Mouse (Mus musculus) lung, postnatal 0 days (tissue): ENCODE results near the gene Kif3a. TPM values are rescaled to one million over a fixed set of nuclear protein-coding genes. Genes with fewer than 3 reads are reported as not detected.
A peak's percentile ranks its signal among the peaks of the same experiment; 100 is the strongest.

Experiments used
- ATAC-seq: fragments of 200-750 bp; cut with Nextera tagmentation; 2 replicates; pipeline ENCODE4 v1.8.0; 2017; ENCODE audit warnings: moderate library complexity
- DNase-seq: peaks from one replicate; pipeline ENCODE4 v3.0.0-alpha.2; 2016; ENCODE audit warnings: low spot score
- H3K27ac ChIP-seq: fragments of 300-500 bp; sonication (generic); 2 replicates; pipeline ENCODE4 v1.5.1; 2014; ENCODE audit warnings: antibody characterized with exemption, mild to moderate bottlenecking, low read length, mixed read lengths
- H3K27me3 ChIP-seq: fragments of 300-500 bp; sonication (generic); replicated peaks from 2 replicates; pipeline ENCODE4 v1.6.1; 2014; ENCODE audit warnings: low read length, mixed read lengths; ENCODE audit not compliant: insufficient read depth
- H3K36me3 ChIP-seq: fragments of 300-500 bp; sonication (generic); 2 replicates; pipeline ENCODE4 v1.6.1; 2014; ENCODE audit warnings: low read length, mixed read lengths; ENCODE audit not compliant: insufficient read depth
- H3K4me1 ChIP-seq: fragments of 300-500 bp; sonication (generic); 2 replicates; pipeline ENCODE4 v1.6.1; 2014; ENCODE audit warnings: antibody characterized with exemption, low read depth, low read length, mixed read lengths; ENCODE audit not compliant: insufficient read depth
- H3K4me2 ChIP-seq: fragments of 300-500 bp; sonication (generic); replicated peaks from 2 replicates; pipeline ENCODE4 v1.6.1; 2014; ENCODE audit warnings: low read depth, mild to moderate bottlenecking, low read length, moderate library complexity, mixed read lengths
- H3K4me3 ChIP-seq: fragments of 300-500 bp; sonication (generic); 2 replicates; pipeline ENCODE4 v1.5.1; 2014; ENCODE audit warnings: low read depth, low read length
- H3K9ac ChIP-seq: fragments of 300-500 bp; sonication (generic); replicated peaks from 2 replicates; pipeline ENCODE4 v1.6.1; 2014; ENCODE audit warnings: low read depth, mild to moderate bottlenecking
- H3K9me3 ChIP-seq: fragments of 300-500 bp; sonication (generic); 2 replicates; pipeline ENCODE4 v1.6.1; 2016; ENCODE audit warnings: low read length, mixed read lengths
- CTCF ChIP-seq: IDR thresholded peaks from 2 replicates; pipeline ENCODE4 v1.5.1; 2016; ENCODE audit warnings: antibody characterized with exemption, mild to moderate bottlenecking
- EP300 ChIP-seq: IDR thresholded peaks from 2 replicates; pipeline ENCODE4 v1.6.1; 2016; ENCODE audit warnings: antibody characterized with exemption, mild to moderate bottlenecking, control low read depth
- WGBS: fragments of 180-500 bp; shearing (Covaris S2); extraction: QIAGEN DNeasy Blood & Tissue Kit; methylation state at CpG from one replicate; pipeline ENCODE4 v1.1.7; 2014; 5-methylcytosine and 5-hydroxymethylcytosine counted together
- polyA plus RNA-seq: library from polyadenylated mRNA; unstranded; fragments of >200 nt; fragmentation: Nextera tagmentation; extraction: Ambion mirVana; gene quantifications from 2 replicates; pipeline ENCODE4 v1.2.1, GENCODE M21; 2015

The Kif3a gene
- polyA plus RNA-seq, 1 experiment from 2014 or later = 39.9 TPM

DNA sequence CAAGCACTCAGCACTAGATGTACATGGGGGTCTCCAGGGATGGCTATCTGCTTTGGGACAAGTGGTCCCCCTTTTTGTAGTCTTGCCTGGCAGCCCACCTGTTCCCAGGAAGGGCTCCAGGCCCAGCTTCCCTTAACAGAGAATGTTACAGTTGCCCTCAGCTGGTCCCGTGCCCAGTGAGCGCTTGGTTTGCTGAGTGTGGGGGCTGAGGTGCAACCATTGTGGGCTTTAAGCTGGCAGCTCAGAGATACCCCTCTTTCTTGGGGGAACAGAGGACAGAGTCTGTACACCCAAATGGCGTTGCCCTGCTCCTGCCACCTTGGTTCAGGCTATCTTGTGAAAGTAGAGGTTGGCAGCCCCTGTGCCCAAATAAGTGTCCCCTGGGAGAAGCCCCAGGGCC, 26.8 kb upstream of the Kif3a start:
- no peaks in the 10 kb centered on the region for H3K4me1 ChIP-seq
- H3K4me3 ChIP-seq = no peak overlapping the region
- H3K36me3 ChIP-seq = peaks cover 3% of the 10 kb centered on the region; the same call in 1 of the 2 replicates
- H3K4me2 ChIP-seq = no peak overlapping the region
- no peak for ATAC-seq
- H3K27me3 ChIP-seq = no peaks in the 10 kb centered on the region
- DNase-seq = no peak
- no peak overlapping the region for H3K27ac ChIP-seq
- TF ChIP-seq EP300 (no peak), CTCF (no peak)
- WGBS = 93% methylated on average over 3 of the region's 3 CpGs
- no peaks in the 10 kb centered on the region for H3K9me3 ChIP-seq
- no peak overlapping the region for H3K9ac ChIP-seq

DNA sequence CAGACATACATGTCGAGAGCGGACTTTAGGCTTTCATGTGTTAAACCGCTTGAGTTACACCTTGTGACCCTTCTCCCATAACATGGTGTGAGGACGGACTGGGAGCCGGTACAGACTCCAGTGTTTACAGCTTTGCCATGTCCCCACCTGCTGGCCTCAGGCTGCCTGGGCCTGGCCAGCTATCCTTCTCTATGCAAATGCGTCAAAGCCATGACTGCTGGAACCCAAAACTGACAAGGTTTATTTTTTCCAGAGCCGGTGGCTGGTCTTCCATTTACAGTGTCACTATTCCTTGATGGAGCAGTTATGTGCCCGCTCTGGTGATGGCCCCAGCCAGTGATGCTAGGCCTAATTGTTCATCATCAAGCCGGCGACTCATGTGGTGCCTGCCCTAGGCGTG, 26.0 kb upstream of the Kif3a start:
- DNase-seq = no peak
- ATAC-seq = no peak
- TF ChIP-seq CTCF = no peak
- TF ChIP-seq EP300 = no peak
- no peak overlapping the region for H3K27ac ChIP-seq
- no peaks in the 10 kb centered on the region for H3K9me3 ChIP-seq
- H3K27me3 ChIP-seq = no peaks in the 10 kb centered on the region
- H3K9ac ChIP-seq = no peak overlapping the region
- peaks cover 2% of the 10 kb centered on the region; the same call in 1 of the 2 replicates for H3K36me3 ChIP-seq
- H3K4me1 ChIP-seq = no peaks in the 10 kb centered on the region
- 81% methylated on average over 11 of the region's 11 CpGs for WGBS
- H3K4me2 ChIP-seq = no peak overlapping the region
- no peak overlapping the region for H3K4me3 ChIP-seq

DNA sequence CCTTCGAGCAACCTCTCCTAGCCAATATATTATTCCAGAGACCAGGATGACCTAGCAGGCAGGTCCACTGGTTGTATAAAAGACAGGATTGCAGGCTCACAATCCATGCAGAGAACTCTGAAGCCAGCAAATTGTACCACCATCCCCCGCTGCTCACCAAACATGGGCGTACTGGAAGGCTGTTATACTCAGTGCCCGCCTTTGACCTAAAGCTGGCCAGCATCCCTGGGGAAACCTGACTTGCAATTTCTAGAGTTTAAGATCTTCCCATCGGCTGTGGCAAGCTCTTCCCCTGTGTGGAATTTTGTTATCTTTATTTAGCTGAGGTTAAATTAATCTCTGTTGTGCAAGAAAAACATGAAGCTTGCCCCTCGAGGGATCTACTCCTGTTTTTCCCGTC, 24.2 kb upstream of the Kif3a start:
- no peak overlapping the region for H3K9ac ChIP-seq
- ATAC-seq (no peak), DNase-seq (no peak)
- H3K4me3 ChIP-seq = no peak overlapping the region
- H3K4me2 ChIP-seq = no peak overlapping the region
- no peaks in the 10 kb centered on the region for H3K27me3 ChIP-seq
- TF ChIP-seq CTCF (no peak), EP300 (no peak)
- no peak overlapping the region for H3K27ac ChIP-seq
- no peaks in the 10 kb centered on the region for H3K36me3 ChIP-seq
- H3K4me1 ChIP-seq = peaks cover 1% of the 10 kb centered on the region; the same call in 1 of the 2 replicates
- no peaks in the 10 kb centered on the region for H3K9me3 ChIP-seq
- 54% methylated on average over 7 of the region's 7 CpGs for WGBS

DNA sequence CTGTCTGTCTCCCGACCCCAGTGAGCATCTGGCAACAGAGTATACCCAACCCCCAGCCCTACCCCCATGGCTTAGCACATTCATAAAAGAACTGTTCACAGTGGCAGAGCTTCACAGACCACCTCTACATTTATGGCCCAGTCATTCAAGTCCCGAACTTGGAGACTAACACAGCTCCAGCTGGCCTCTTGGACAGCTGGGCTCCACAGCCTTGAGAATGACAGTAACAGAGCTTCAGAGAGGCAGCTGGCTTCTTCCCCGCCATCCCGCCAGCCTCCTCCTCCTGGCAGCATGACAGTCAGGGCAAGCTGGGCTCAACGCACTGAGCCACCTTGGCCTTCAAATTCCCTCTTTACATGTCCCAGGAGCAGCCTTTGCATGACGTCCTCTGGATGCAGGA, 20.9 kb upstream of the Kif3a start:
- Histone ChIP-seq H3K4me3 (no peak overlapping the region), H3K36me3 (no peaks in the 10 kb centered on the region), H3K4me1 (peaks cover 4% of the 10 kb centered on the region; the same call in 1 of the 2 replicates), H3K27ac (no peak overlapping the region), H3K27me3 (no peaks in the 10 kb centered on the region), H3K4me2 (no peak overlapping the region), H3K9ac (no peak overlapping the region), H3K9me3 (no peaks in the 10 kb centered on the region)
- ATAC-seq (no peak), DNase-seq (no peak)
- WGBS = 66% methylated on average over 6 of the region's 6 CpGs
- no peak for TF ChIP-seq EP300
- no peak for TF ChIP-seq CTCF

DNA sequence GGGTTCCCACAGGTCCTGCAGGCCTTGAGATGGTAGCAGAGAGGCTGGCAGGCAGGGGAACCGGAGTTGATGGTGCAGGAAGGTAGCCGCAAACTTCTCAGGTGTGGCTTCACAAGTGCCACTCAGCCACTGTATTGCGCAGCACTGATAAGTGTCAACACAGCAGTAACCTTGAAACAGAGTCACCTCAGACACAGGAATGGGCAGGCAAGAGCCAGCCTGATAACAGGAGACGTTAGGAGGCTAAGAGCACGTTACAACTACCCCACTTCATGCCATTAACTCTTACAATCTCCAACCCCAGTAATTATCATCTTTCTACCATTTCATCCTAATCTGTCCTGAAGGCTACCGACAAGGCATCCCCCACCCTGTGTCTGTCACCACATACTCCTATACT, 19.6 kb upstream of the Kif3a start:
- DNase-seq (peak; percentile 91), ATAC-seq (peak; percentile 97)
- Histone ChIP-seq H3K36me3 (no peaks in the 10 kb centered on the region), H3K27ac (no peak overlapping the region), H3K9me3 (no peaks in the 10 kb centered on the region), H3K4me2 (no peak overlapping the region), H3K27me3 (no peaks in the 10 kb centered on the region), H3K4me3 (no peak overlapping the region), H3K9ac (no peak overlapping the region), H3K4me1 (peaks cover 4% of the 10 kb centered on the region; the same call in 1 of the 2 replicates)
- TF ChIP-seq CTCF (no peak; the same call in 1 of the 2 replicates), EP300 (peak; percentile 81)
- 59% methylated on average over 6 of the region's 6 CpGs for WGBS

DNA sequence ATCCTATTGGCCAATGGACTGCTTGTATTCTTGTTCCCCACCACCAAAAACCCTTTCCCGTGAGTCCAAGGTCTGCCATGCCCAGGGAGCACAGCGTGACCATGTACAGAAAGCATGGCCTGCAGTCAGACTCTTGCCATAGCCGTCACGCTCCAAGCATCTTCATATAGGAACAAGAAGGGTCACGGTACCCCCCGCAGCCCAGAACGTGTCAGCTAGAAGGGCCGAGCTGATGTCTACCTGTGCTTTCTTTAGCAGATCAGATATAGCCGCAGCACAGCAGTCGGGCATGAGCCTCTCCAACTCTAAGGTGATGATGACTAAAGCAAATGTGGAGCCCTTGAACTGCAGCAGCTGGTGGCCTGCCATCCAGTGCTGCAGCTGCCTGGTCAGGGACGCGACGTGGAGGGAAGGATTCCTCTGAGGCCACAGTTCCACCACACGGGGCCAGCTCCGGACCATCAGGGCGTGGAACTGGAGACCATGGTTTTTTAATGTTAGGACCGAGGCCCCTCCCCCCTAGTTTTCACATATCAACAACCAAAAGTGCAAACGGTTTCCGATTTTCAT, 19.1 kb upstream of the Kif3a start:
- TF ChIP-seq CTCF = no peak
- no peak for TF ChIP-seq EP300
- H3K9ac ChIP-seq = no peak overlapping the region
- WGBS = 72% methylated on average over 19 of the region's 19 CpGs
- peaks cover 4% of the 10 kb centered on the region; the same call in 1 of the 2 replicates for H3K4me1 ChIP-seq
- H3K4me2 ChIP-seq = no peak overlapping the region
- H3K4me3 ChIP-seq = no peak overlapping the region
- no peak overlapping the region for H3K27ac ChIP-seq
- ATAC-seq (0 out of 2 replicates have a peak, but pooled peaks have one; percentile 27), DNase-seq (no peak)
- no peaks in the 10 kb centered on the region for H3K36me3 ChIP-seq
- H3K9me3 ChIP-seq = no peaks in the 10 kb centered on the region
- no peaks in the 10 kb centered on the region for H3K27me3 ChIP-seq
